Mouse (Mus musculus): Measurements from ENCODE around the gene Nudt3. TPM values are rescaled to one million over a fixed set of nuclear protein-coding genes. Genes with fewer than 3 reads are reported as not detected.

Gene Nudt3
- polyA plus RNA-seq, 1 experiment = 68.4 TPM

- Histone ChIP-seq H3K4me1 (ENCODE audit: control insufficient read depth, insufficient read depth, insufficient read length, low read length) (no peaks in the 10 kb centered on the region), H3K27ac (replicated peaks; ENCODE audit: low read depth, low read length) (no peak overlapping the region), H3K4me3 (ENCODE audit: insufficient read depth, low read depth, low read length) (no peak overlapping the region)
Measured at GRCm38 (mm10) chr17:27573772-27574320, 49.4 kb downstream of the Nudt3 start.

GRCm38 (mm10) chr17:27571315-27571714 lies 52.0 kb downstream of the Nudt3 start:
- Histone ChIP-seq H3K27ac (replicated peaks; ENCODE audit: low read depth, low read length) (no peak overlapping the region), H3K4me1 (ENCODE audit: control insufficient read depth, insufficient read depth, insufficient read length, low read length) (no peaks in the 10 kb centered on the region), H3K4me3 (ENCODE audit: insufficient read depth, low read depth, low read length) (no peak overlapping the region)

- Histone ChIP-seq H3K27ac (replicated peaks; ENCODE audit: low read depth, low read length) (no peak overlapping the region), H3K4me1 (ENCODE audit: control insufficient read depth, insufficient read depth, insufficient read length, low read length) (peaks cover 9% of the 10 kb centered on the region), H3K4me3 (ENCODE audit: insufficient read depth, low read depth, low read length) (no peak overlapping the region)
Measured at GRCm38 (mm10) chr17:27568228-27568627, 55.1 kb downstream of the Nudt3 start.

- Histone ChIP-seq H3K4me3 (ENCODE audit: insufficient read depth, low read depth, low read length) (peak overlapping the region; percentile 71), H3K27ac (replicated peaks; ENCODE audit: low read depth, low read length) (peak overlapping the region; percentile 41; the same call in 1 of the 2 replicates), H3K4me1 (ENCODE audit: control insufficient read depth, insufficient read depth, insufficient read length, low read length) (peaks cover 11% of the 10 kb centered on the region)
Measured at GRCm38 (mm10) chr17:27565942-27566267, 57.4 kb downstream of the Nudt3 start.

- peak within 1 kb of the TSS; percentile 71 for H3K4me3 ChIP-seq (ENCODE audit: insufficient read depth, low read depth, low read length)
- peak within 1 kb of the TSS; percentile 41; the same call in 1 of the 2 replicates for H3K27ac ChIP-seq (replicated peaks; ENCODE audit: low read depth, low read length)
- H3K4me1 ChIP-seq (ENCODE audit: control insufficient read depth, insufficient read depth, insufficient read length, low read length) = peaks cover 11% of the 10 kb centered on the region
Measured at GRCm38 (mm10) chr17:27565163-27565941, 57.9 kb downstream of the Nudt3 start, which contains the start of gene AI413582. TSS of gene AI413582 (minus strand) at chr17:27565756.

- Histone ChIP-seq H3K27ac (replicated peaks; ENCODE audit: low read depth, low read length) (0 out of 2 replicates have a peak overlapping the region, but pooled peaks have one; percentile 1), H3K4me3 (ENCODE audit: insufficient read depth, low read depth, low read length) (peak overlapping the region; percentile 57), H3K4me1 (ENCODE audit: control insufficient read depth, insufficient read depth, insufficient read length, low read length) (peaks cover 11% of the 10 kb centered on the region)
Measured at GRCm38 (mm10) chr17:27564391-27565162, 58.7 kb downstream of the Nudt3 start.

GRCm38 (mm10) chr17:27563771-27564244 lies 59.5 kb downstream of the Nudt3 start:
- no peak overlapping the region for H3K27ac ChIP-seq (replicated peaks; ENCODE audit: low read depth, low read length)

GRCm38 (mm10) chr17:27561809-27562526 lies 61.3 kb downstream of the Nudt3 start:
- Histone ChIP-seq H3K4me3 (ENCODE audit: insufficient read depth, low read depth, low read length) (no peak overlapping the region), H3K4me1 (ENCODE audit: control insufficient read depth, insufficient read depth, insufficient read length, low read length) (peaks cover 13% of the 10 kb centered on the region), H3K27ac (replicated peaks; ENCODE audit: low read depth, low read length) (no peak overlapping the region)

More at GRCm38 (mm10) chr17:27563771-27564244, 59.5 kb downstream of the Nudt3 start:
- no peak overlapping the region for H3K4me3 ChIP-seq (ENCODE audit: insufficient read depth, low read depth, low read length)
- peaks cover 11% of the 10 kb centered on the region for H3K4me1 ChIP-seq (ENCODE audit: control insufficient read depth, insufficient read depth, insufficient read length, low read length)

GRCm38 (mm10) chr17:27560926-27561480 lies 62.3 kb downstream of the Nudt3 start:
- Histone ChIP-seq H3K4me1 (ENCODE audit: control insufficient read depth, insufficient read depth, insufficient read length, low read length) (peaks cover 13% of the 10 kb centered on the region), H3K27ac (replicated peaks; ENCODE audit: low read depth, low read length) (no peak overlapping the region)

GRCm38 (mm10) chr17:27559596-27559995 lies 63.7 kb downstream of the Nudt3 start:
- Histone ChIP-seq H3K27ac (replicated peaks; ENCODE audit: low read depth, low read length) (no peak overlapping the region), H3K4me3 (ENCODE audit: insufficient read depth, low read depth, low read length) (no peak overlapping the region), H3K4me1 (ENCODE audit: control insufficient read depth, insufficient read depth, insufficient read length, low read length) (peaks cover 11% of the 10 kb centered on the region)

More at GRCm38 (mm10) chr17:27560926-27561480, 62.3 kb downstream of the Nudt3 start:
- no peak overlapping the region for H3K4me3 ChIP-seq (ENCODE audit: insufficient read depth, low read depth, low read length)

- Histone ChIP-seq H3K4me1 (ENCODE audit: control insufficient read depth, insufficient read depth, insufficient read length, low read length) (peaks cover 5% of the 10 kb centered on the region; the same call in 1 of the 2 replicates), H3K4me3 (ENCODE audit: insufficient read depth, low read depth, low read length) (no peak overlapping the region), H3K27ac (replicated peaks; ENCODE audit: low read depth, low read length) (no peak overlapping the region)
Measured at GRCm38 (mm10) chr17:27558845-27559244, 64.5 kb downstream of the Nudt3 start.

GRCm38 (mm10) chr17:27557927-27558661 lies 65.2 kb downstream of the Nudt3 start:
- no peak overlapping the region for H3K27ac ChIP-seq (replicated peaks; ENCODE audit: low read depth, low read length)
- H3K4me3 ChIP-seq (ENCODE audit: insufficient read depth, low read depth, low read length) = peak overlapping the region; percentile 81
- peaks cover 5% of the 10 kb centered on the region; the same call in 1 of the 2 replicates for H3K4me1 ChIP-seq (ENCODE audit: control insufficient read depth, insufficient read depth, insufficient read length, low read length)

- Histone ChIP-seq H3K27ac (replicated peaks; ENCODE audit: low read depth, low read length) (no peak overlapping the region; the same call in 1 of the 2 replicates), H3K4me1 (ENCODE audit: control insufficient read depth, insufficient read depth, insufficient read length, low read length) (peaks cover 5% of the 10 kb centered on the region; the same call in 1 of the 2 replicates), H3K4me3 (ENCODE audit: insufficient read depth, low read depth, low read length) (peak overlapping the region; percentile 81)
Measured at GRCm38 (mm10) chr17:27557181-27557926, 65.9 kb downstream of the Nudt3 start.

Measured in brown adipose tissue, adult 24 weeks (tissue).